Mouse (Mus musculus) small intestine, adult 2 months (tissue): ENCODE results near the gene Srp68. TPM values are rescaled to one million over a fixed set of nuclear protein-coding genes. Genes with fewer than 3 reads are reported as not detected.
A peak's percentile ranks its signal among the peaks of the same experiment; 100 is the strongest.

ENCODE experiments used
- H3K27ac ChIP-seq: fragments of 200-500 bp; 2 replicates; pipeline ENCODE4 v1.5.1; 2012; ENCODE audit warnings: low read depth, low read length, control low read depth, inconsistent platforms; ENCODE audit not compliant: insufficient read depth
- H3K27me3 ChIP-seq: fragments of 200-500 bp; 2 replicates; pipeline ENCODE4 v1.6.1; 2012; ENCODE audit warnings: mild to moderate bottlenecking, moderate library complexity, low read length, inconsistent platforms; ENCODE audit not compliant: control insufficient read depth, insufficient read depth
- H3K36me3 ChIP-seq: fragments of 200-500 bp; 2 replicates; pipeline ENCODE4 v1.6.1; 2012; ENCODE audit warnings: mild to moderate bottlenecking, low read length, control low read depth, inconsistent platforms; ENCODE audit not compliant: control insufficient read depth, insufficient read depth
- H3K4me1 ChIP-seq: fragments of 200-500 bp; 2 replicates; pipeline ENCODE4 v1.6.1; 2012; ENCODE audit warnings: low read length, inconsistent platforms, mixed read lengths; ENCODE audit not compliant: control insufficient read depth, insufficient read depth, insufficient read length
- H3K4me3 ChIP-seq: fragments of 200-500 bp; 2 replicates; pipeline ENCODE4 v1.5.1; 2012; ENCODE audit warnings: low read depth, mild to moderate bottlenecking, control low read depth, inconsistent platforms, low read length, moderate library complexity
- CTCF ChIP-seq: fragments of 200-500 bp; IDR thresholded peaks from 2 replicates; pipeline ENCODE4 v1.5.1; 2012; ENCODE audit warnings: low read depth, mild to moderate bottlenecking, control low read depth, inconsistent platforms, low read length, moderate library complexity, mixed read lengths; ENCODE audit not compliant: insufficient replicate concordance, insufficient read length; ENCODE audit errors: extremely low read depth
- POLR2A ChIP-seq: fragments of 200-500 bp; IDR thresholded peaks from 2 replicates; pipeline ENCODE4 v1.6.1; 2012; ENCODE audit warnings: low read depth, mild to moderate bottlenecking, control low read depth, inconsistent platforms, low read length, moderate library complexity
- WGBS: fragments of 180-500 bp; shearing (Covaris S2); methylation state at CpG from one replicate; pipeline ENCODE4 v1.1.7; 2018; 5-methylcytosine and 5-hydroxymethylcytosine counted together
- polyA plus RNA-seq: library from polyadenylated mRNA; depleted of rRNA; stranded (reverse); fragments of >200 nt; gene quantifications from 2 replicates; pipeline ENCODE4 v1.2.3, GENCODE M21; 2012

Srp68 gene
- polyA plus RNA-seq, 1 experiment: 39.0 TPM

DNA sequence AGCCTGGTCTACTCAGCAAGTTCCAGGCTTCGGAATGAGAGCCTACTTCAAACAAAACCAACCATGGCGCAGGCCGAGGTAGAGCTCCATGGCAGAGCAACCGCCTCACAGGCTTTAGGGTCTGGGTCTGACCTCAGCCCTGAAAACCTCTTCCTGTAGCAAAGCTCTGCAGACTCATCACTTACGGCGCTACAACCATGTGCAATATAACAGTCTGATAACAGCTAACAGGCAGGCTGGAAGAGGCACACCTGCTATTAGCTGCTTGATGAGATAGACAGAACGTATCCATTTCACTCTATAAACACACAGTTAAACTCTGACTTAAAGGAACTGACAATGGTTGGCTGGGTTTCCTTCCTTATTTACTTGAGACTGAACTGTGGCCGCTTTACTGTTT lies 14.6 kb downstream of the Srp68 start:
- no peak for TF ChIP-seq CTCF
- TF ChIP-seq POLR2A: no peak
- H3K27ac ChIP-seq: no peak overlapping the region
- no peak overlapping the region for H3K4me3 ChIP-seq
- H3K27me3 ChIP-seq: no peaks in the 10 kb centered on the region
- 71% methylated on average over 8 of the region's 8 CpGs for WGBS
- no peaks in the 10 kb centered on the region for H3K4me1 ChIP-seq
- H3K36me3 ChIP-seq: peaks cover 82% of the 10 kb centered on the region

DNA sequence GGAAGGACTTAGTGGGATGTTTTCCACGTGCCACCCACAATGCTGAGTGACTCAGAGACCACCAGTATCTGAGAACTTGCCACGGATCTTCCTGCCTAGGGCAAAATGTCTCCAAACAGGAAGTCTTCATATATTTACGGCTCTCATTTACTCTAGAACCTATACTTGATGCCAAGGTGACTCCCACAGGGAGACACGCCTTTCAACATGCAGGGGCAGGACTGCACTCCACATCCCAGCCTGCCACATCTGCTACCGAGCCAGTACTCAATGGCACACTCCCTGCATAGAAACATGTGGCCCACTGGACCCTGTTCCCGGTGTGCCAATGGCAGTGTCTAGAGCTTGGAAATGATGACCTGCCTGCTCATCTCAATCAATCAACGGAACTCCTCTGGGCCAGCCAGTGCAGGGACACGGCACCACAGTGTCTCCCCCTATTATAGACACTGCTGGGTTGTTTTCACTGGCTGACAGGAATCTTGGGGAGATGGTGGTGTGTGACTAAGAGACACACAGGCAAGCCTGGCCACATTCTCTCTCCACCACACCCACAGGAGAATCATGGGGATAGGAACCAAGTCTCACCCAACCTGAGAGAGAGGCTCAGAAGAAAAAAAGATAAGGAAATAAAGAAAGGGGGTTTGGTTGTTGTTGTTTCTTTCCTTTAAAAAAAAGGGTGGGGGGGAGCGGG lies 17.9 kb downstream of the Srp68 start:
- peaks cover 83% of the 10 kb centered on the region for H3K36me3 ChIP-seq
- WGBS: 73% methylated on average over 9 of the region's 9 CpGs
- no peaks in the 10 kb centered on the region for H3K27me3 ChIP-seq
- no peaks in the 10 kb centered on the region for H3K4me1 ChIP-seq
- no peak overlapping the region for H3K4me3 ChIP-seq
- no peak for TF ChIP-seq POLR2A
- no peak for TF ChIP-seq CTCF
- H3K27ac ChIP-seq: no peak overlapping the region

DNA sequence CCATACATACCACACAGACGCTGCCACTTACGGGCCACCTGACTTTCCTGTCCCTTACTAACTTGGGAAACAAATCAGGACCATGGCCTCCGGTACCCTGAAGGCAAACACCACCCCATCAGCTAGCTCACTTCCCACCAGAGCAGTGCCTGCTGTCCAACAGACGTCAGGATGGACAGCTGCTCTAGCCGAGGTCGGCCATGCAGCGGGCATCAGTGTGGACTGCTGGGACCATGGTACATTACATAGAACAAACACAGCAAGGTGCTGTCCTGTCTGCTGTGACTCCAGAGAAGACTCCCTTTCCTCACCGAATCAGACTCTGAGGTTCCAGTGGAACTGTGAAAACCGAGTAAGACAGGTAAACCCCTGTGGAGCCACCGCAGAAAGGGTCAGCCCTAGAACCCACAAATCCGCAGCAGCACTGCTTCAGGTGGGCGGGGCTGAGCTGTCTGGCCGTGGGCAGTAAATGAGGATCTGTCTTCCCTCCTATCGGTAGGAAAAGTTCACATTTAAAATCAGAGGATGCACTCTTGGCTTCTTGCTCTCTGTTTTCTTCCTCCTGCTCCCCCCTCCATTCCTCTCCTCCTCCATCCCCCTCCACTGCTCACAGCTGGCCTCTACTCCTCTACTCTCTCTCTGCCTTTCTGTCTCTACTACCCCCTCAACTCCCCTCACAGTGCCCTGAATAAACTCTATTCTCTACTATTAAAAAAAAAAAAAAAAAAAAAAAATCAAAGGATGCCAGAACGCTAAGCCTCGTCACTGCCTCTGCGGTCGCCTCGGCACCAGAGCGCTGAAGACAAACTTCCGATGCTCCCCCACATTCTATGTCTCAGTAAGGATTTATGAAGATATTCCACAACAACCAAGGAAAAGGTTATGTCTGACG lies 18.7 kb downstream of the Srp68 start:
- no peak for TF ChIP-seq CTCF
- no peak for TF ChIP-seq POLR2A

DNA sequence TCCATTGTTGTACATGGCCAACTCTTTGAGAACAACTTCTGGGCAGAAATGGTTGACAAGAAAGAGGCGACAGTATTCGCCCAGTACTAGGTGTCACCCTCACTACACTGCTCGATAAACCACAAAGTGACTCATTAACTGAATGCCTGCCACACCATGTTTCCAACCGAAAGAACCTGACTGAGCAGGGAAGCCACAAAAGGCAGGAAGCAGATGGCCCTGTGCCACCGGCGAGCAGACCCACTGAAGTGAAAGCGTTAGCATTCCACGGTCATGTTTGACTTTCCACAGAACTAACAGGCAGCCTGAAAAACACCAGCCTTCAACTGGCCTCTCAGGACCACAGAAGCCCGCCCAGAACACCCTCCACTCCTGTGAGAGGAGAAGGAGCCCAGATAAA lies 19.4 kb downstream of the Srp68 start:
- H3K36me3 ChIP-seq: peaks cover 82% of the 10 kb centered on the region
- no peak overlapping the region for H3K4me3 ChIP-seq
- no peak overlapping the region for H3K27ac ChIP-seq
- H3K27me3 ChIP-seq: no peaks in the 10 kb centered on the region
- 63% methylated on average over 9 of the region's 9 CpGs for WGBS
- TF ChIP-seq POLR2A (no peak), CTCF (no peak)
- no peaks in the 10 kb centered on the region for H3K4me1 ChIP-seq

More for the DNA sequence above, 18.7 kb downstream of the Srp68 start:
- Histone ChIP-seq H3K27ac (no peak overlapping the region), H3K36me3 (peaks cover 82% of the 10 kb centered on the region), H3K4me3 (no peak overlapping the region), H3K27me3 (no peaks in the 10 kb centered on the region), H3K4me1 (no peaks in the 10 kb centered on the region)
- WGBS: 82% methylated on average over 22 of the region's 22 CpGs

DNA sequence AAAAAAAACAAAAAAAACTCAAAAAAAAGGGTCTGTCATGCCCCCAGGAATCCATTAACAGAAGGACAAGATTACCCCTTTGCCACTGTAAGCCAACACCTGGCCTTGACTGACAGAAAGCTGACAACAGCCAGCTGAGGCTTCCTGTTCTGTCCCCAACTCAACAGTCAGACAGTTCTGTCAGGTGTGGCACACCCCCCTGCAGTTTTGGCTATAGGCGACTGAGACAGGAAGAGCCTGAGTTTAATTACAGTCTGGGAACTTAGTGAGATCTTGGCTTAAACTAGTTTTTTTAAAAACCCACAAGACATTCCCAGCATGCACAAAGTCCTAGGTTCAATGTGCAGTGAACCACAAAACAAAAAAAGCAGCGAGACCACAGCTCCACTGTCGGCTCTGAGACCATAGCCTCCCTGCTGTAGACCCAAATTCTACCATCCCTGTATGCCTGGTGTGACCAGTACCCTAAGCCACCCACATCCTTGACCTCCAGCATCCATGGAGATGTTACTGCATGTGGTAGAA lies 20.9 kb downstream of the Srp68 start:
- peaks cover 4% of the 10 kb centered on the region; the same call in 1 of the 2 replicates for H3K4me1 ChIP-seq
- TF ChIP-seq POLR2A: no peak
- TF ChIP-seq CTCF: no peak
- peaks cover 87% of the 10 kb centered on the region for H3K36me3 ChIP-seq
- WGBS: 86% methylated on average over 3 of the region's 3 CpGs
- H3K4me3 ChIP-seq: no peak overlapping the region
- no peak overlapping the region for H3K27ac ChIP-seq
- H3K27me3 ChIP-seq: no peaks in the 10 kb centered on the region

DNA sequence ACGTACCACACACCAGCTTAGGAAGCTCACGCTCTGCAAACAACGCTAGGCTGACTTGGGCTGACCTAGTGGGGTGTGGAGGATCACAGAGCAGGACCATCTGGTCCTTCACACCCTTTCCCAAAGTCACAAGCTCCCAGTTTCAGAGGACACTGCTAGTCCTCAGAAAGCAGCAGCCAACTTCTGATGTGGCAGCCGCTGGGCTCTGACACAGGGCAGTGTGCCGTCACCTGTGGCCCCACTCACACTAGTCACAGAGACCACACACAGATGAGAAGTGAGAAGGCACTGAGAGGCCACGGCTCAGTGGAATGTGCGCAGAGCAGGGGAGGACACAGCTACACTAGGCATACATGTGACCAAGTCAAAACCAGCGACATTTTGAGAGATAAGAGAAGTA lies 23.1 kb downstream of the Srp68 start:
- no peak for TF ChIP-seq CTCF
- no peak for TF ChIP-seq POLR2A
- peaks cover 84% of the 10 kb centered on the region for H3K36me3 ChIP-seq
- WGBS: 88% methylated on average over 8 of the region's 8 CpGs
- H3K4me1 ChIP-seq: peaks cover 19% of the 10 kb centered on the region
- no peak overlapping the region for H3K27ac ChIP-seq
- no peaks in the 10 kb centered on the region for H3K27me3 ChIP-seq
- H3K4me3 ChIP-seq: no peak overlapping the region

DNA sequence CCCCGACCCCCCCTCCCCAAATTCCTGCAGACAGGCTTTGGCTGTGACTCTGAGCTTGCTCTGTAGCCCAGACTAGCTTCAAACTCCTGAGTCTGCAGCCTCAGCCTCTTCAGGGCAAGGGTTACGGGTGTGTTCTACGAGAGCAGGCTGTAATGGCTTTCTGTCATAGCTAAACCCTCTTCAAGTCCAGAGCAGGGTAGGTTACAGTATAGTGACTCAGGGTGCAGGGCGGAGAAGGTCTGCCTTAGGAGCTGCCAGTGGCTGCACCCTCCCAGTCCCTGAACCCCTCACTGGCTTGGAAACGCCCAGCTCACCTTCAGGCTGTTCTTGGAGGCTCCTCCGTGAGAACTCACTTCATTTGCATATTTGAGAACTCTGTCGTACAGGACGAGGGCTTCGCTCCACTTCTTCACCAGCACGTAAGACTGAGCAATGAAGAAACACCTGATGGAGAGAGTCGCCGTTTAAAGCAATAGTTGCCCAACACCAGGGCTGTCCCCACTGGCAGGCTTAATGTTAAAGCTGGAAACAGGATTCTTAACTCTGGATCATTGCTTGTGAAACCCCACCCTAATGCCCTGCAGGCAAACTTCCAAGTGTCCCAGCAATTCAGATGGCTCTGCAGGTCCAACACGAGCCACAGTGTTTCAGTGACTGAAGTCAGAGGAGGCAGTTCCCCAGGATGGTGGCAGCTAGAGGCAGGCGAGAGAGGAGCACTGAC lies 26.4 kb downstream of the Srp68 start:
- H3K4me3 ChIP-seq: no peak overlapping the region
- no peaks in the 10 kb centered on the region for H3K27me3 ChIP-seq
- no peak for TF ChIP-seq CTCF
- TF ChIP-seq POLR2A: no peak
- peaks cover 26% of the 10 kb centered on the region for H3K4me1 ChIP-seq
- H3K36me3 ChIP-seq: peaks cover 78% of the 10 kb centered on the region
- 58% methylated on average over 14 of the region's 14 CpGs for WGBS
- peak overlapping the region; percentile 87 for H3K27ac ChIP-seq
